In genomic region chr10:72298824-72299551, GRCm38 (mm10) we compare ENCODE assay signal across 22 mouse cellular contexts.
DNase-seq lines count a peak whose midpoint lies in the region; ATAC-seq lines count a peak whose summit lies in the region.
"Had no signal": no experiment of that assay in that cellular context is flagged by ENCODE, and none has a peak within 500 bp of the region (broad histone marks: within the 10 kb centered on the region; RNA-seq: fewer than 3 reads in every experiment).

No protein-coding gene starts in this region.

- peaks cover 4% of the 10 kb centered on the region; the same call in 1 of the 2 replicates for H3K4me1 ChIP-seq in forebrain, embryonic 13.5 days
- no peaks in the 10 kb centered on the region for H3K4me1 ChIP-seq in forebrain, embryonic 11.5 days (replicated peaks; ENCODE audit: control insufficient read depth, insufficient read depth, low read length)
- no peaks in the 10 kb centered on the region for H3K4me1 ChIP-seq in hindbrain, embryonic 16.5 days (ENCODE audit: control insufficient read depth, insufficient read depth, low read depth, low read length)
- H3K4me1 ChIP-seq in neural tube, embryonic 15.5 days = no peaks in the 10 kb centered on the region
- H3K4me1 ChIP-seq: heart, embryonic 15.5 days; limb, embryonic 12.5 days had no signal

- H3K9ac ChIP-seq in forebrain, embryonic 13.5 days = no peak overlapping the region
- H3K9ac ChIP-seq in forebrain, embryonic 11.5 days (ENCODE audit: low read length) = no peak overlapping the region
- no peak overlapping the region for H3K9ac ChIP-seq in hindbrain, embryonic 16.5 days (ENCODE audit: low read depth, low read length)
- H3K9ac ChIP-seq in neural tube, embryonic 15.5 days (replicated peaks) = no peak overlapping the region
- H3K9ac ChIP-seq: heart, embryonic 15.5 days; limb, embryonic 12.5 days; liver, postnatal 0 days had no signal

- H3K4me3 ChIP-seq in forebrain, embryonic 13.5 days = no peak overlapping the region
- H3K4me3 ChIP-seq in forebrain, embryonic 11.5 days (ENCODE audit: low read depth, low read length) = no peak overlapping the region
- H3K4me3 ChIP-seq in hindbrain, embryonic 16.5 days (ENCODE audit: low read length) = no peak overlapping the region
- no peak overlapping the region for H3K4me3 ChIP-seq in neural tube, embryonic 15.5 days (replicated peaks)
- H3K4me3 ChIP-seq: heart, embryonic 15.5 days; limb, embryonic 12.5 days had no signal

- no peak overlapping the region for H3K27ac ChIP-seq in forebrain, embryonic 13.5 days
- H3K27ac ChIP-seq in forebrain, embryonic 11.5 days (ENCODE audit: low read depth, low read length) = no peak overlapping the region
- no peak overlapping the region for H3K27ac ChIP-seq in hindbrain, embryonic 16.5 days (ENCODE audit: low read depth, low read length)
- no peak overlapping the region for H3K27ac ChIP-seq in neural tube, embryonic 15.5 days (replicated peaks)
- H3K27ac ChIP-seq: heart, embryonic 15.5 days; kidney, postnatal 0 days; limb, embryonic 12.5 days had no signal

- DNase-seq in forebrain, embryonic 11.5 days (ENCODE audit: low spot score) = no peak
- peak; percentile 1 for DNase-seq in retina, postnatal 1 day
- no peak for DNase-seq in retina, embryonic 14.5 days (ENCODE audit: low spot score)
- DNase-seq in spleen, adult 12 weeks (ENCODE audit: low spot score) = no peak
- DNase-seq in cerebellum, adult 11-12 months = no peak
- DNase-seq: adrenal gland, postnatal 36 days; cerebellum, adult 11 months; cerebellum, postnatal 10 days; heart, postnatal 36 days; kidney, adult 2 months; liver, postnatal 0 days; thymus, adult 18-20 months; thymus, postnatal 4 days had no signal

- H3K27me3 ChIP-seq in forebrain, embryonic 13.5 days = no peaks in the 10 kb centered on the region
- H3K27me3 ChIP-seq in forebrain, embryonic 11.5 days (ENCODE audit: control insufficient read depth, insufficient read depth, low read length) = no peaks in the 10 kb centered on the region
- no peaks in the 10 kb centered on the region for H3K27me3 ChIP-seq in hindbrain, embryonic 16.5 days (replicated peaks; ENCODE audit: control insufficient read depth, insufficient read depth, low read length)
- no peaks in the 10 kb centered on the region for H3K27me3 ChIP-seq in neural tube, embryonic 15.5 days (replicated peaks)
- H3K27me3 ChIP-seq: heart, embryonic 15.5 days; limb, embryonic 12.5 days had no signal

- peak; percentile 70 for ATAC-seq in forebrain, embryonic 13.5 days
- ATAC-seq in forebrain, embryonic 11.5 days (replicated peaks; ENCODE audit: low FRiP score) = no peak
- 0 out of 2 replicates have a peak, but pooled peaks have one; percentile 40 for ATAC-seq in hindbrain, embryonic 16.5 days
- peak; percentile 41; the same call in 1 of the 2 replicates for ATAC-seq in neural tube, embryonic 15.5 days (ENCODE audit: low FRiP score)
- ATAC-seq: CD4-positive, CD25-positive, alpha-beta regulatory T cell, adult 4 months; liver, postnatal 0 days; lung, postnatal 0 days had no signal

- H3K36me3 ChIP-seq in forebrain, embryonic 13.5 days (ENCODE audit: poor library complexity, severe bottlenecking) = no peaks in the 10 kb centered on the region
- no peaks in the 10 kb centered on the region for H3K36me3 ChIP-seq in forebrain, embryonic 11.5 days (ENCODE audit: control insufficient read depth, insufficient read depth, low read length)
- H3K36me3 ChIP-seq in hindbrain, embryonic 16.5 days (ENCODE audit: control insufficient read depth, insufficient read depth, low read length) = no peaks in the 10 kb centered on the region
- H3K36me3 ChIP-seq in neural tube, embryonic 15.5 days = no peaks in the 10 kb centered on the region
- H3K36me3 ChIP-seq: heart, embryonic 15.5 days; limb, embryonic 12.5 days had no signal

- H3K4me2 ChIP-seq in forebrain, embryonic 13.5 days = no peak overlapping the region
- no peak overlapping the region for H3K4me2 ChIP-seq in forebrain, embryonic 11.5 days (ENCODE audit: low read depth, low read length, severe bottlenecking)
- H3K4me2 ChIP-seq in hindbrain, embryonic 16.5 days (ENCODE audit: low read length) = no peak overlapping the region
- H3K4me2 ChIP-seq in neural tube, embryonic 15.5 days = no peak overlapping the region
- H3K4me2 ChIP-seq: heart, embryonic 15.5 days; limb, embryonic 12.5 days; liver, embryonic 11.5 days had no signal

- 30% methylated on average over 8 of the region's 8 CpGs for WGBS in forebrain, embryonic 13.5 days
- 53% methylated on average over 8 of the region's 8 CpGs for WGBS in forebrain, embryonic 11.5 days
- 34% methylated on average over 8 of the region's 8 CpGs for WGBS in hindbrain, embryonic 16.5 days
- whole genome bisulfite sequencing in neural tube, embryonic 15.5 days = 34% methylated on average over 8 of the region's 8 CpGs

- H3K9me3 ChIP-seq in forebrain, embryonic 13.5 days (replicated peaks) = no peaks in the 10 kb centered on the region
- no peaks in the 10 kb centered on the region for H3K9me3 ChIP-seq in forebrain, embryonic 11.5 days (ENCODE audit: control insufficient read depth, low read length)
- no peaks in the 10 kb centered on the region for H3K9me3 ChIP-seq in hindbrain, embryonic 16.5 days (ENCODE audit: control insufficient read depth, low read length)
- H3K9me3 ChIP-seq in neural tube, embryonic 15.5 days (replicated peaks) = no peaks in the 10 kb centered on the region
- H3K9me3 ChIP-seq: heart, embryonic 15.5 days; limb, embryonic 12.5 days had no signal
